In genomic region chr2:128339643-128340487, GRCm38 (mm10) we compare ENCODE assay signal across 7 mouse cellular contexts.
DNase-seq lines count a peak whose midpoint lies in the region; ATAC-seq and TF ChIP-seq lines count a peak whose summit lies in the region.

No protein-coding gene starts in this region.

- no peak for TF ChIP-seq EP300 in stomach, postnatal 0 days (optimal IDR thresholded peaks at IDR 0.05)

- WGBS in stomach, postnatal 0 days, result 20% methylated on average over 19 of the region's 19 CpGs

- peak; percentile 21 for DNase-seq in urinary bladder, postnatal 14 days (ENCODE audit: low spot score)
- no peak for DNase-seq in urinary bladder, postnatal 4 days (ENCODE audit: low spot score in 2 of 2)
- peak; percentile 36 to 44 for DNase-seq in heart, adult 9 months (ENCODE audit: low spot score in 2 of 2)
- peak; percentile 54 for DNase-seq in kidney, postnatal 14 days
- DNase-seq in stomach, postnatal 0 days (ENCODE audit: low spot score), result peak; percentile 61
- no peak for DNase-seq in spleen, adult 12 weeks (ENCODE audit: low spot score)
- no peak for DNase-seq in layer of hippocampus, adult 11-12 months (ENCODE audit: low spot score)

- H3K9me3 ChIP-seq in stomach, postnatal 0 days (ENCODE audit: control insufficient read depth, low read length), result no peaks in the 10 kb centered on the region

- no peak overlapping the region for H3K4me3 ChIP-seq in stomach, postnatal 0 days (ENCODE audit: low read depth, low read length)

- H3K36me3 ChIP-seq in stomach, postnatal 0 days (ENCODE audit: control insufficient read depth, insufficient read depth, low read length), result no peaks in the 10 kb centered on the region

- peaks cover 17% of the 10 kb centered on the region for H3K4me1 ChIP-seq in stomach, postnatal 0 days (replicated peaks; ENCODE audit: control insufficient read depth, insufficient read depth)

- H3K27ac ChIP-seq in stomach, postnatal 0 days (replicated peaks), result peak overlapping the region; percentile 49

- H3K4me2 ChIP-seq in stomach, postnatal 0 days (replicated peaks; ENCODE audit: low read depth), result peak overlapping the region; percentile 25

- H3K27me3 ChIP-seq in stomach, postnatal 0 days (ENCODE audit: control insufficient read depth, insufficient read depth, low read length), result no peaks in the 10 kb centered on the region

- peak; percentile 82 for ATAC-seq in stomach, postnatal 0 days (ENCODE audit: low FRiP score, low TSS enrichment)

- TF ChIP-seq CTCF in stomach, postnatal 0 days (IDR thresholded peaks at IDR 0.05; ENCODE audit: low read depth), result peak; percentile 10; the same call in 1 of the 2 replicates

- peak overlapping the region; percentile 27; the same call in 1 of the 2 replicates for H3K9ac ChIP-seq in stomach, postnatal 0 days (ENCODE audit: low read length)

Comparison
In these comparisons a context has a peak if more than half of its experiments do, and no peak if none do; other contexts are left out.
1. DNase-seq: peak in urinary bladder, postnatal 14 days (single experiment), heart, adult 9 months (2 of 2), kidney, postnatal 14 days (single experiment) and stomach, postnatal 0 days (single experiment); none in urinary bladder, postnatal 4 days (0 of 2), spleen, adult 12 weeks (single experiment) and layer of hippocampus, adult 11-12 months (single experiment).